Mouse (Mus musculus) skeletal muscle tissue, adult 2 months (tissue): Measurements from ENCODE around the gene Plcxd2.

Experiments
- DNase-seq: peaks from one replicate; pipeline ENCODE4 v3.0.0-alpha.2; 2012; ENCODE audit warnings: low read depth, low spot score

Gene Plcxd2

DNA sequence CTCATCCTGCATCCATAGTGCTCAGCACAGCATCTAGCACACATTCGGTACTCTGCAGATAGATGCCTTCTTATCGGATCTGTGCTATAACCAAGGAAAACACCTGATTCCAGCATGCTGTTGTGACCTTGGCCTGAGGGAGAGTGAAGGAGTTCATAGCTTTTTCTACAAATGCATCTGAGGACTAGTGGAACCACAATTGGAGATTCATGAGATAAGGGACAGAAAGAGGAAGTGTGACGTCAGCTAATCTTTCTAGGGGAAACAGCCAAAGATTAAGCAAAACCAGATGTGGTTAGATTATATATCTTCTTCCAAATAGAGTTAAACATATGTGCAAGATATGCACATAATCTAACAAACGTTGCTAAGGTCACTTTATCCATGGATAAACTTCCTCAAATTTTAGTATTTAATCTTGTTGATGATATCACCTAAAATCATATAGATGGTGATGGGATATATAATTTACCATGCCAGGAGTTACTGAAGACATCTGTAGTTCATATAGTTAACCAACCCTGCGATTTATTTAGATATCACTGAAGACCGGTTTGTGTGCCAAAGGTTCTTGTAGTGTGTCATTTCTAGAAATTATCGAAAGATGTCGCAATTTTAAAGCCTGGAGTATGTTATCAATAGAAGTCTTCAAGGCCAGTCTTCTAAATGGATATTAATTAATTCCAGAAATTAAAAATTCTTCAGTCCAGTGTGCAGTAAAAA, 67.7 kb downstream of the Plcxd2 start:
- DNase-seq, result no peak

DNA sequence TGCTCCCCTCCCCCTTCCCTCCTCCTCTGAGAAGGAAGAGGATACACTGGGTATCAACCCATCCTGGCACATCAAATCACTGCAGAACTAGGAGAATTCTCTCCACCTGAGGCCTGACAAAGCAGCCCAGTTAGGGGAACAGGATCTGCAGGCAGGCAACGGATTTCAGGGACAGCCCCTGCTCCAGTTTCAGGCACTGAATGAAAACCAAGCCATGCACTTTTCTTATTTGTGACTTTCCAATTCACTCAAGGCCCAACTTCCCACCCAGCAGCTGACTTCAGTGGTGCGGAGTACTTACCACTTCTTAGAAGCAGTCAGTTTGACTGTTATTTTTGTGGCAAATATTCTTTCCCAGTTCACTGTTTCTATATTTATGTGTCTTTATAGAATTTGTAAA, 69.3 kb downstream of the Plcxd2 start:
- no peak for DNase-seq

DNA sequence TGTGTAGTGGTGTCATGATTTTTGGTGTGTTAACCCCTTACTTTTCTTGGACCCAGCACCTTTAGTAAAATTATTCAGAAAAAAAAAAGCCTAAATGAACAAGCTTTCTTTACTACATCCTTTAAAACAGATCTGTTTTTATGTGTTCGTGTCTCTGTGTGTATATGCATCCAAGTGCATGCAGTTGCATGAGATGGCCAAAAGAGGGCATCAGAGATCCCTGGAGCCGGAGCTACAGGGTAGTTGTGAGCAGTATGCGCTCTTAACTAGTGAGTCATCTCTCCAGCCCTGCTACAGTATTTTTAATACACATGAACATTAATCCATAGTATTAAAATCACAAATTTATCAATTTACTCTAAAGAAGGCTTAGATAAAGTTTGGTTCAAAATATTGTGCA, 70.6 kb downstream of the Plcxd2 start:
- no peak for DNase-seq

DNA sequence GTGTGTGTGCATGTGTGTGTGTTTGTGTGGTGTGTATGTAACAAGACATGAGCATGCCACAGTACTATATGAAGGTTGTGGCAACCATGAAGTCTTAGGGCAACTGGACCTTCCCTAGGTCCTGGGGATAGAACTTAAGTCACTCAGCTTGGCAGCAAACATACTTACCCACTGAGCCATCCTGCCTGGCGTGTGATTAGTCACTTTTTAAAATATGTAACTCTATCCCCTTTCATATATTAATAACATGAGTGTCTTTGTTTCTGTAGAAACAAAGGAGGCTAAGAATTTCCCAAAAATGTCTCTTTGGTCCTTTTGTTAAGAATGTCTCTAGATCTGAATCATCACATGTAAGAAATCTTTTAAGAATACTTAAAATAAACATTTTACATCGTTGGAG, 72.6 kb downstream of the Plcxd2 start:
- no peak for DNase-seq

DNA sequence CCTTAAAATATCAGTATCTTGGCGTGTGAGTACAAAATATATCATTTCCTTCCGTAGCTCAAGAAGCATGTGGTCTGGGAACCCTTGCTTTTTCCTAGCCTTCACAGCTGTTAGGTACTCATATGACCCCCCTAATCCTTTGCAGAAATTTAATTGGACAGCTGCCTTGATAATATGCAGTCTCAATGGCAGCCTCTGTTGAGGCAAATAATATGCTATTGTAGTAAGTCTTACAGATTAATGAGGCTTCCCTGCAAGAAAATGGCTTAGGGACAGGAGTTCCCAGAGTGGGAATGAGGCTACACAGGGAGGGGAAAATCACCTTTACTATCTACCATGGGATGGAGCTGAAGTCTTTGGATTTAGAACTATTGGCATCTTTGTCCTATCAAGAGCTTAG, 73.5 kb downstream of the Plcxd2 start:
- no peak for DNase-seq

DNA sequence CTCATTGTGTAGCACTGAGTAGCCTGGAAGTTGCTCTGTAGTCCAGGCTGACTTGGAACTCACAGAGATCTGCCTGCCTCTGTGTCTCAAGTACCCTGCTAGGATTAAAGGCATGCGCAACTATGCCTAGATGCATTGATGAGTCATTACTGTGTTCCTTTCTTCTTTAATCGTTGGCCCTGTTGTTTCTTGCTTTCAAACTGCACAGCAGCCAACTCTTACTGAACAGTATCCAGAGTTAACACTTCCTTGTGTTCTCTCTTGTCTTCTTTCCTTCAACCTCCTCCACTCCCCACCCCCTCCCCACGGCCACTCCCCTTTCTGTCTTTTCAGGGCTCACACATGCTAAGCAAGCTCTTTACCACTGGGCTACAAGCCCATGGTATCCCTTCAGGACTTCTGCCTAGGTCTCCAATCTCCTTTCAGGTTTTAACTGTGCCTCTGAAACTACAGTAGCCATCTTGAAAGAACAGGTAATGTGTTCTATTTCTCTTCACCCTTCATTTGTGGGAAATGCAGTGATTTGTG, 74.0 kb downstream of the Plcxd2 start:
- DNase-seq, result no peak

DNA sequence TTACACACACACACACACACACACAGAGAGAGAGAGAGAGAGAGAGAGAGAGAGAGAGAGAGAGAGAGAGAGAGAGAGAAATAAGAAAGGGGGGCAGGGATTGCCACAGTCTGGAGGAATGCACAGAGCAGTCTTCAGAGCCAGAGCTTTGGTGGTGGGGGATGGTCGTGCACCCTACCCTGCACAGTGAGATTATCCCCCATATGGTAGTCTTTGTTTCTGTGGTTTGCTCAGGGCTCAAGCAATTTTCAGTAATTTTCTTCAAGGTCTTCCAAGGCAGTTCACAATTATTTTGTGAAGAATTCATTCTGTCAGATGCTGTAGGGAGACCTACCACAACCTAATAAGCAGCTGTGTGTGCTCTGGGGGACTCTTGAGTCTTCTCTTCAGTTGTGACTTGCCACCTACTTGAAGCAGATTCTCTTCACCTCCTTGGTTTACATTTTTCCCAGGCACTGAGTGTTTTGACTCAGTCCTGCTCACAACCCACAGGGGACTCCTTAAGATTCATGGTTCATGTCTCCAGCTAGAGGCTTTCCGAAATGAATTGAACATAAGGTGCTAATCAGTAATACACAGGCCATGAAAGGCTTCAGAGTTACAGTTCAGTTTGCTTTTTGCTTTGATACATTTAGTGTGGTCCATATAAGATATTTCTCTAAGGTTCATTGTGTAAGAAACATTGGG, 75.2 kb downstream of the Plcxd2 start:
- DNase-seq, result no peak

DNA sequence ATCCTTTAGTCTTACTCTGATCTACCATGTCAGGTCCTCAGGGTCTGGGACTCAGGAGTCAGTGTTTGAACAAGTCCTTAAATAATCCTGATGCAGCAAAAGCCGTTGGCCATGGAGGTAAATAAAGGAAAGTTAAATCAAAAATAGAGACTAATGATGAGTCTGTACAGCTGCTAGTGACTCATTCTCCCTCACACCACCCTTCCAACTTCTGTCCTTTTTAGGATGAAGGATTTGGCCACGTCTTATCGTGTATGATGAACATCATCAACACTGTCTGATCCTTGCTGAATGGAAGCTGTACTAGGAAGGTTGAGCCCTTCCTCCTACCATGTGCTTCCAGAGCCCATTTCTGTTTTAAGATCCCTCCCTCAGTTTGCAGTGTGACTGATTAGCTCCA, 79.7 kb downstream of the Plcxd2 start:
- no peak for DNase-seq

DNA sequence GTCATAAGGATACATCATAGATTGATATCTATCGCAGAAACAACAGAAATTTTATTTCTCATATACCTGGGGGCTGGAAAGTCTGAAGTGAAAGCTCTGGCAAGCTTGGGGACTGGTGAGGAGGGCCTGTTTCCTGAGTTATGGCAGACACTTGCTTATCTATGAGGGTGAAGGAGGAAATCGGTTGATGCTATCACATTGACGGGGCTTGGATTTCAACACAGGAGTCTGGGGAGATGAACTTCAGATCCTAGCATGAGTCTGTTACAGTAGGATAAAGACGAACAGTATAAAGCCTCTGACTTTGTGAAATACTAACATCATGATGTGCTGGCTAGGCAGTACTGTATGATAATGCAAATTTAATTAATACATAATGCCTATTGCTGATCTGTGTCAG, 81.9 kb downstream of the Plcxd2 start:
- DNase-seq, result no peak

DNA sequence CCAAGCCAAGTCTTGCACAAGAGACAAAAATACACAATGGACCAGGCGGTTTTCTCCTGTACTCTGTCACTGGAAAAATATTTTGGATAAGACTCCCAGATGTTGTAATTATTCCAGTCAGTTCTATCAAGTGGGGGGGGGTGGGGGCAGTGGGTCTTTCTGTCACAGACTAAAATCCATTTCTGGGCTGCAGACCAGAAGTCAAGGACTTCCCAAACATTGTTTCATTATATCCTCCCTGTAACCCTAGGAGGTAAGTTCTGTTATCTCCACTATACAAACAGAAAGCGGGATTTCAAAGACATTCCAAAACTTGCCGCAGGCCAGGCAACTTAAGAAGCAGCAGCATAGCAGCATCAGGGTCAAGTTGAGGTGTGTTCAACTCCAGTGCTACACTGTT, 82.4 kb downstream of the Plcxd2 start:
- DNase-seq, result peak; percentile 47

DNA sequence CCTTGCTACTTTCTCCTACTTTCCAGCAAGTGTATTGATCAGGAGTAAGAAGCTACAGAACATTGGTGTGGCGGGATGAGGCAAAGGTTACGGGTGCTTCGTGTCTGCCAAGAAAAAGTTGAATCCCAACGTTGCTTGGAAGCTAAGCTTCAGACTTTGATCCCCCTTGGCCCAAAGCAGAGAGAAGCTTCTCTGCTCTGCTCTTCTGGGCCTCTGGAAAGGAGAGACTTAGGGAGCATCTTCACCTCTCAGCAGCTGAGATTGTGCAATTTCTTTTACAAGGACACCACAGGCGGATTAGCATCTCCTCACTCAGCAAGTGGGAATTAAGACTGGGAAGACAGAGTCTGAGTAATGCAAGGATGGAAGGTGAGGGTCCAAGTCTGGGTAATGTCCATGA, 83.1 kb downstream of the Plcxd2 start:
- DNase-seq, result peak; percentile 41

DNA sequence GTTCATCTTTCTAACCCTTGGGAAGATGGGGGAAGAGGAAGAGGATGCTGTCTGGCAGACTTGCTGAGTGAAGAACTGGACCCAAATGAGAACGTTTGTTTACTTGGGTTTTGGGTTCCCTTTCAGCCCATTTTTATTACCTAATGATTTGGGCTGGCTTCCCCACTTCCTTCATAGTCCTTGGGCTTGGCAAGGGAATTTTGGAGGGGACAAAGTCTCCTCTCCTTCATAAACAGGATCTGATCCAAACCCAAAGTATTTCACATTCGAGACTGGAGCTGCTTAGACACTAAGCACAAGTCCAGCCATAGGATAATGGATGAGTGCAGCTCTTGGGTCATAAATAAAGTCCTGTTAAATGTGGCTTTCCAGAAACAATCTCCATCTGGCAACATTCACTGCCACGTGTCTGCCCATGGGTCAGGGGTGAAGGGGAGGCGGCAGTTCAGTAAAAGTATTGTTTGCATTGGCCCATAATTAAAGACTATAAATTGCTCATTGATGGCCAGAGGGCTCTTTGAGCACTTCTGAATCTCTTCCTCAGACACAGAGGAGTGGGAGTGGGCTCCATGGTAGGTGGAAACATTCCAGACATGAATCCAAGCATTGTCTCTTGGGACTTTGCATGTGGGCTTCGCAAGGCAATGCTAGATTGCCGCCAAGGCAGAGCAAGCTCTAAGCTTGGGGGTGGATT, 86.1 kb downstream of the Plcxd2 start:
- DNase-seq, result peak; percentile 56

DNA sequence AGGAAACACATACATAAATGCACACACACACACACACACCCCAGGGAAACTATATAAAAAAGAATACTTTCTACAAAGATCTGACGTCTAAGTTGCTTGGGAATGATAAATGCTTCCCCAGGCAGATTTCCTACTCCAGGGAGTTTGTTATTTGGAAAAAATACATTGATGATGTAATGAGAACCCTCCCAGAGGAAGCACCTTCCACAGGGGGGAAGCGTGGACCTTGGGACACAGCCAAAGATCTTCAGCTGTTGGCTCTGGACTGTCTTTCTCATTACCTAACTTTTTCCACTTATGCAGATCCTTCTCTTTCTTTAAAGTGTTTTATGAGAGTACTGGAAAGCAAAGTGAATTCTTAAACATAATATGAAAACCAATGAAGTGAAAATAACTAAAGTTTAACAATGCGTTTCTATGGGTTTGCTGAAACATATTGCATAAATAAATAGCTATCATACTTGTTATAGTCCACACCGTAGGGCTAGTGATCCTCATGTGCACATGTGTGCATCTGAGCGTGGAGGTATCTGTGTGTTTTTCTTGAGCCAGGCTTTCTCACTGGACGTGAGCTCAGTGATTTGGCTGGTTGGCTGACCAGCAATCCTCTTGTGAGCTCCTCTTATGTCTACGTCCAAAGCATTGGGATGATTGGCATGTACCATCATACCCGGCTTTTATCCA, 87.3 kb downstream of the Plcxd2 start:
- DNase-seq, result peak; percentile 74

DNA sequence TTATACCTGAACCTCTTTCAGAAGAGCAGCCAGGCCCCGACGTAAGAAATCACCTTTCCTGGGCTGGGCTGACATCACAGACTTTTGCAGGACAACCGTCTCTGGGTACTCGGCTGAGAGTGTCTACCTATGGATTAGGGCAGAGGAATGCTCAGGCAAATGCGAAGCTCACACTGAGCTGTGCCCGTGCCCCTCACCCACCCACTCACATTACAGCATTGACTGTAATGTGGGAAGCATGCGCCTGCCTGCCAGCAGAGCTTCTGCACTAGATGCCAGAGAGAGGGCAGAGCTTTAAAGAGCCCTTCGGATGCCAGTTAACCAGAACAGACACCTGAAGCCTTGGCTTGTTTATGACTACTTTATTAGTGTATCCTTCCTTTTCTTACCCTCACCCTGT, 90.4 kb downstream of the Plcxd2 start:
- DNase-seq, result no peak
